Mouse (Mus musculus): ENCODE measurements around the gene Ang4. TPM values are rescaled to one million over a fixed set of nuclear protein-coding genes. Genes with fewer than 3 reads are reported as not detected.
A peak's percentile ranks its signal among the peaks of the same experiment; 100 is the strongest.

Ang4 gene
- polyA plus RNA-seq, 1 experiment from 2014 or later, result not detected

DNA sequence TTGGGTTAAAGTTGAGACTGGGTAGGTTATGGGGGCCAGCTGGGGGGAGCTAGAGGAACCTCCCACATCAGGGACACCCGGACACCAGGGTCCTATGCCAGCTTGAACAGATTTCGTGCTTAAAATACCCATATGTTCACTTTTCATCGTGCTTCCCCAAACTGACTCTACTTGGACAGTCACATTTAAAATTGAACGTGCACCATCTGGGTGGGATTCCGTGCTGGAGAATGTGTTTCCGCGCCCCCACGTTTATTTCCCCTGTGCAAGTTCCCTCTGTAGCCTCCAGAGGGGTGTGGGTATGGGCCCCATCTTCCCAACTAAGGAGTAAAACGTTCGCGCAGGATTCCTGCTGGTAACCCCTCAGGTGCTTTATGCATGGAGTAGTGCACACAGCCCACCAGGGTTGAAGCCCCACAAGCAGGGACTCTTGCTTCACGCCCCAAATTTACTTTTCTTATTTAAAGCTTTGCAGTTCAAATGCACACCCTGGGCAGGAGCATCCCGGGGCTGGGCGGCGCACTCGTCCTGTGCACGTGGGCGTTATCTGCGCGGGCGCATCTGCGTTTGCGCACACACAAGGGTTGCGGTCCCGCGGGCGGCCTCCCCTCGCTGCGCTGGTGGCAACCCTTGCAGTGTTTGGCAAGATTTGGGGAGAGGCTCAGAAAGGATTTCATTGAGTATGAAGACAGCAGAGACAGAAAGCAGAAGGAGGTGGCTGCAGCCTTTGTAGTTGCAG is 34.8 kb downstream of the Ang4 start:
- Histone ChIP-seq H3K4me3 (replicated peaks) (peak overlapping the region; percentile 48), H3K27ac (no peak overlapping the region), H3K9ac (no peak overlapping the region), H3K9me3 (replicated peaks) (no peaks in the 10 kb centered on the region), H3K4me1 (peaks cover 25% of the 10 kb centered on the region), H3K4me2 (peak overlapping the region; percentile 88), H3K36me3 (no peaks in the 10 kb centered on the region), H3K27me3 (peaks cover 49% of the 10 kb centered on the region)
- ATAC-seq (replicated peaks; ENCODE audit: low FRiP score), result 0 out of 2 replicates have a peak, but pooled peaks have one; percentile 9
- whole genome bisulfite sequencing, result 2% methylated on average over 29 of the region's 29 CpGs

DNA sequence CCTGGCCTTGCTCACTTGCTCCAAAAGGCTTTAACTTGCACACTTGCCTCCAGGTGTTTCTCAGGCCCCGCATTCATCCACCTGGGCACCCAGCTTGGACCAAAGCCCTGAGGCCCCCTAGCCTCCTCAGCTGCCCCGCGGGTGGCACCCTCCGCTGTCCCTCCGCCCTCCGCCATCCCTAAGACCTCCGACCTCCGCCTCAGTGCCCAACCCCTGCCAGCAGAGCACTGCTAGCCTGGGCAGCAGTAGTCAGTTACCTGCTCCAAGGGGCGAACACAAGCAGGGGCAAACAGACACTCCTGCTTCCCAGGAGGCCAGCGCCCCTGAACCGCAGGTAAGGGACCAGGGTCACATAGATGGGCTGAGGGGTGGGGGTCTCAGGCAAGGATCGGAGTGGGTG is 35.4 kb downstream of the Ang4 start:
- no peak overlapping the region for H3K4me3 ChIP-seq (replicated peaks)
- H3K36me3 ChIP-seq, result no peaks in the 10 kb centered on the region
- no peak overlapping the region for H3K4me2 ChIP-seq
- H3K9me3 ChIP-seq (replicated peaks), result no peaks in the 10 kb centered on the region
- H3K9ac ChIP-seq, result no peak overlapping the region
- H3K27me3 ChIP-seq, result peaks cover 49% of the 10 kb centered on the region
- no peak overlapping the region for H3K27ac ChIP-seq
- 16% methylated on average over 12 of the region's 12 CpGs for WGBS
- no peak for ATAC-seq (replicated peaks; ENCODE audit: low FRiP score)
- peaks cover 25% of the 10 kb centered on the region for H3K4me1 ChIP-seq

DNA sequence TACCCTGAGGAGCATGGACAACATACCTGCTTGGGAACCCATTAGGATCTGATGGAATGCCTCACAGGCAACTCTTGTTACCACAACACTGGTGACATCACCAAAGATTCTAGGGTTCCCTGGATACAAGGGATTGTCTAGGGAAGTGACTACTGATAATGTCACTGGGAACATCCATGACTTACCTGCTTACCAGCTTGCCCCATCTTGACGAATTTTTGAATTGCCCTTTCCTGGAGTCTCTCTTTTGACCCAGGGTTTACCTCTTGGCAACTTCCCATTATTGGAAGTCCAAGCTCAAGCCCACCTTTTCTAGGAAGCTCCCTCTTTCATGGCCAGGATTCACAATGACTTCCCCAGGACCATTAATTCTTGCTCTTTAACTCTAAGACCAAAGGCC is 56.3 kb downstream of the Ang4 start, which contains the start of gene Gm5800:
Gene Gm5800, minus strand, starts transcription at position 101 of the 400 bp plus-strand sequence.
- no peak within 1 kb of the TSS for H3K4me3 ChIP-seq (replicated peaks)
- H3K4me2 ChIP-seq, result no peak within 1 kb of the TSS
- H3K36me3 ChIP-seq, result no peaks in the 10 kb centered on the region
- H3K9me3 ChIP-seq (replicated peaks), result no peaks in the 10 kb centered on the region
- no peak within 1 kb of the TSS for H3K27ac ChIP-seq
- H3K4me1 ChIP-seq, result no peaks in the 10 kb centered on the region
- 70% methylated on average over 1 of the region's 1 CpGs for WGBS
- ATAC-seq (replicated peaks; ENCODE audit: low FRiP score), result no peak
- no peak within 1 kb of the TSS for H3K9ac ChIP-seq
- no peaks in the 10 kb centered on the region for H3K27me3 ChIP-seq

Other genes with a start within 250 kb of the Ang4 start
- gene Gm5622, start 220.8 kb downstream of the Ang4 start, polyA plus RNA-seq (2015; fragmentation: Nextera tagmentation; extraction: Ambion mirVana), result not detected in 2 replicates
- gene Gm17175, start 199.5 kb downstream of the Ang4 start, polyA plus RNA-seq (2015; fragmentation: Nextera tagmentation; extraction: Ambion mirVana), result not detected in 2 replicates
- not detected in 2 replicates for gene Gm17174, start 181.5 kb downstream of the Ang4 start, polyA plus RNA-seq (2015; fragmentation: Nextera tagmentation; extraction: Ambion mirVana)
- gene Gm17078, start 162.3 kb downstream of the Ang4 start, polyA plus RNA-seq (2015; fragmentation: Nextera tagmentation; extraction: Ambion mirVana), result not detected in 2 replicates
- not detected in 2 replicates for gene Gm4181, start 137.9 kb downstream of the Ang4 start, polyA plus RNA-seq (2015; fragmentation: Nextera tagmentation; extraction: Ambion mirVana)
- not detected in 2 replicates for gene Gm17079, start 78.1 kb downstream of the Ang4 start, polyA plus RNA-seq (2015; fragmentation: Nextera tagmentation; extraction: Ambion mirVana)
- gene Gm5800, start 56.4 kb downstream of the Ang4 start, polyA plus RNA-seq (2015; fragmentation: Nextera tagmentation; extraction: Ambion mirVana), result not detected in 2 replicates
- not detected in 2 replicates for gene AY358078, start 26.5 kb upstream of the Ang4 start, polyA plus RNA-seq (2015; fragmentation: Nextera tagmentation; extraction: Ambion mirVana)
- gene Ear6, start 80.1 kb upstream of the Ang4 start, polyA plus RNA-seq (2015; fragmentation: Nextera tagmentation; extraction: Ambion mirVana), result not detected in 2 replicates
- gene Mettl17, start 111.3 kb upstream of the Ang4 start, polyA plus RNA-seq (2015; fragmentation: Nextera tagmentation; extraction: Ambion mirVana), result 54.7 and 60.3 TPM in 2 replicates
- 0.48 and 0.53 TPM in 2 replicates for gene Slc39a2, start 119.3 kb upstream of the Ang4 start, polyA plus RNA-seq (2015; fragmentation: Nextera tagmentation; extraction: Ambion mirVana)
- 39.0 and 46.3 TPM in 2 replicates for gene Ndrg2, start 140.6 kb upstream of the Ang4 start, polyA plus RNA-seq (2015; fragmentation: Nextera tagmentation; extraction: Ambion mirVana)
- not detected in 2 replicates for gene Tppp2, start 144.8 kb upstream of the Ang4 start, polyA plus RNA-seq (2015; fragmentation: Nextera tagmentation; extraction: Ambion mirVana)
- gene Rnase13, start 149.2 kb upstream of the Ang4 start, polyA plus RNA-seq (2015; fragmentation: Nextera tagmentation; extraction: Ambion mirVana), result not detected in 2 replicates
- gene Arhgef40, start 211.1 kb upstream of the Ang4 start, polyA plus RNA-seq (2015; fragmentation: Nextera tagmentation; extraction: Ambion mirVana), result 86.1 and 105 TPM in 2 replicates
- 0.93 and 1.1 TPM in 2 replicates for gene Tmem253, start 242.1 kb upstream of the Ang4 start, polyA plus RNA-seq (2015; fragmentation: Nextera tagmentation; extraction: Ambion mirVana)
- 38.5 and 43.8 TPM in 2 replicates for gene Zfp219, start 247.1 kb upstream of the Ang4 start, polyA plus RNA-seq (2015; fragmentation: Nextera tagmentation; extraction: Ambion mirVana)

Data from kidney, embryonic 15.5 days (tissue).